Mouse (Mus musculus): ENCODE data around the gene Duoxa1.

The Duoxa1 gene

DNA sequence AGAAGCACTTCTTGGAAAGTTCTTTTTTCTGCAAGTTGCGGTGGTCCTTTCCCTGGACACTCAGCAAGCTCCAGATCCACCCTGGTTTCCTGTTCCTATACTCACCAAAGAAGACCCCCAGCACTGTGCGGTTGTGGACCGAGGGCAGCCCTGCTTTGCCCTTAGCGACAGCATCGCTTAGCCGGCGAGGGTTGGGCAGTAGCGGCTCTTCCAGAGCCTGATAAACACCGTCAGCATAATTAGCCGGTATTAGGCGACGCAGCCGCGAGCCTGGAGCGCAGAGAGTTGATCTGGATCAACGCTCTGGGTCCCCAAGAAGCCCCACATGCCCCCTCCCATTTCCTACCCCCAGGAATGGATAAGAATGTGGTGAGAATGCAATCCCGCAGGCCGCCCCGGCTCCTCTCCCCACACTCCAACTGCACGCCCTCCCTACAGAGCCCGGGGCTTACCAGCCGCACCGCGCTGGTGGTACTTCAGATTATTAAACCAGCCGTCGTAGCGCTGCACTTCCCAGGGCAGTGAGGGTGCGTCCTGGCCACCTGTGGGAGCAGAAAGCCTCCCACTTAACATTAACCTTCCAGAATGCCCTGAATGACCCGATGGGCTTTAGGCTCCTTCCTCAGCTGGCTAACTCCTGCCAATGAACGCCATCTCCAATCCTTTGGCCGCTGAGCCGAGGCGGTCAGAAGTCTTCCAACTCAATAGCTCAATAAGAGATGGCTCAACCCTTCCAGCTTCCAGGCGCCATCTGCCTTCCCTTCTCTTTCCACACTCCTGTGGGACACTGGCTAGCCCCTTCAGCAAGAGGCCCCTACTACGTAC, 16.0 kb downstream of the Duoxa1 start:
- no peak for DNase-seq

GRCm38 (mm10) chr2:122294916-122295315, 18.6 kb downstream of the Duoxa1 start:
- no peak for DNase-seq

- no peak for DNase-seq
These were observed 27.4 kb downstream of the Duoxa1 start for GRCm38 (mm10) chr2:122286137-122286536.

GRCm38 (mm10) chr2:122284091-122284490, 29.4 kb downstream of the Duoxa1 start:
- DNase-seq, result no peak

DNA sequence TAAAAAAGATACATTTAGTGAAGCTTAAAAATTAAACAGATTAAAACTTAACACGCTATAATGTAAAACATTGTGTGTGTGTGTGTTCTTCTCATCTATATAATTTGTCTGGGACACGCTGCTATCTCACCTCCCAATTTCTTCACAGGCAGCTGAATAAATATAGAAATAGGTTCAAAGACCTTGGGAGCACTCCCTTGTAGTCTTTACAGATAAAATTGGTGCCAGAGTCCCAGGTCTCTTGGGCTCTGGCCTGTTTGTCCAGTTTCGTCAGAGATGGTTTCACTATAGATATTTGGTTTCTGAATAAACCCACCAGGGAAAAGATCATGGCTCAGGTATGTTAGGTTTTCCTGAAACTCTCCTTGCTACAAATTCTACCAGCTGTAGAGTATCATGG, 34.8 kb downstream of the Duoxa1 start:
- no peak for DNase-seq

DNA sequence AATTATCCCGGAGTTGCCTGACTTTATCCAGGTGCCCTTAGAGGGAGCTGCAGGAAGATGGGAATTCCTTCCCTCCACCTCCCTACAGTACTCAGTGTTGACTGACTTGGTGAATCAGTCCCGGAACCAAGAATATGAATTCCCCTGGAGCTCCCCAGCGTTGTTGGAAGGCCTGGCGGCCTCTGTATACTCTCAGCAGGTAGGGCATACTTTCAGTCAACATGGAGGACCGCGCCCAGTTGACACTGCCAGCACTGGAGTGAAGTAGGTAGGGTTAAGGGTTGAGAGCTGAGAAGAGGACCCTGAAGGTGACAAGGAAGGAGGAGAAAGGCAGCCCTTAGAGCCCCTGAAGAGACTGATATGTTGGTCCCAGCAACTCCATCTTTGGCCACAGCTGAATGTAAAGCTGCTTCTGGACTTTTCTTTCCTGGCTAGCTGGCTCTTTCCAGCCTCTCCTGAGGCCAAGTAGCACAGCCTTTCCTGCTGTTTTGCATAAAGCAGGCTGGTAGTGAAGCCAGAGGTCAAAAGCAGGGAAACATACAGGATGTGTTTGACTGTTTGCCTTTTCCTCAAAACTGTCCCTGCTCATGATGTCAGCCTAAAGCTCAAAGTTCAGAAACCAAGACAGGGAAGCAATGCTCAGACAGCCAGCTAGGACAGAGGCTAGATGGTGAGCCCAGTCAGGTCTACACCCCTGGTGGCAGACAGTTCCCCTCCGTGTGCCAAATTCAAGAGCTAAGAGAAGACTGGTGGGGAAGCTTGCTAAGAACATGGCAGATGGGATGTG, 46.9 kb downstream of the Duoxa1 start:
- DNase-seq, result no peak

DNA sequence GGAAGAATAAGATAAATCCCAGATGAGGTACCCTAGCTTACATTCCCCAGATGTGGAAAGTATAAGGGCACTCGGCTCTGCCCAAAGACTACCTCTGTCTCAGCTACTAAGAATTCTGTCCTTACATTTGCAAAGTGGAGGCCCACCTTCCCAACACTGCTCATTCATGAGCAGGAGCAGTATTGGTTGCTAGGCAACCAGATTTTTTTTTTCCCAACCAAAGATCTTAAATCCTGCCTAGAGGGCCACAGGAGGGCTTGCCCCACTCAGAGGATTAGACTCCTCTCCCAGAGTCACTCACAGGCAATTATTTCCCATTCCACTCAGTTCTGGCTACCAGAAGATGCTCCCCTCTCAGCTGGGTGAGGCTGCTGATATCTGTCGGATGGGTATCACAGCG, 48.8 kb downstream of the Duoxa1 start:
- DNase-seq, result no peak

- DNase-seq, result no peak
These were observed 52.8 kb downstream of the Duoxa1 start for GRCm38 (mm10) chr2:122260729-122261128.

DNA sequence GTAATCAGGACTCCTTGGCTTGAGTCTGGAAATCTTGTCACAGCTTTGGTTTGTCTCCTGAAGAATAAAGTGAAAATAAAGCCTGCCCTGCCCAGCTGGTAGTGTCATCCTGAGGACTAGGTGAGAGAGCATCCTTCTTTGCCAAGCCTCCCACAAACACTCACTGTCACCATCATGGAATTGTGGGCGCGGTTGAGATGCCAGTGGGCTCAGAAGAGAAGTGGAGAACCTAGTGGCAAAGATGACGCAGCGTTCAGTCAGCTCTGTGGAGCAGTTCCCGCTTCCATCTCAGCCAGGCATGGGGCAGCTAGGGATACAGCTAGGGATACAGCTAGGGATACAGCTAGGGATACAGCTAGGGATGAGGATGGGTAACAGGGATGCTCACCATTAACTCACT, 57.5 kb downstream of the Duoxa1 start:
- DNase-seq, result no peak

Data from cerebellum, postnatal 25 days (tissue).